Mouse (Mus musculus): Measurements from ENCODE around the gene Ttc28.
"Not testable (repeated sequence)": the region's sequence is repeated elsewhere in the genome, so short reads cannot be mapped to it uniquely, and the experiment has no call there.

Gene Ttc28

GRCm38 (mm10) chr5:111254781-111255180 lies 375.2 kb downstream of the Ttc28 start:
- no peak for DNase-seq

GRCm38 (mm10) chr5:111256181-111256580 lies 376.6 kb downstream of the Ttc28 start:
- peak; percentile 78 for DNase-seq

GRCm38 (mm10) chr5:111257127-111257526 lies 377.5 kb downstream of the Ttc28 start:
- peak; percentile 82 for DNase-seq

- DNase-seq = not testable (repeated sequence)
Observed at GRCm38 (mm10) chr5:111261162-111261561, 381.6 kb downstream of the Ttc28 start.

- no peak for DNase-seq
Observed at GRCm38 (mm10) chr5:111261733-111262573, 382.4 kb downstream of the Ttc28 start.

- peak; percentile 65 for DNase-seq
Observed at GRCm38 (mm10) chr5:111262574-111263239, 383.1 kb downstream of the Ttc28 start.

GRCm38 (mm10) chr5:111263370-111263769 lies 383.8 kb downstream of the Ttc28 start:
- no peak for DNase-seq

GRCm38 (mm10) chr5:111264488-111264887 lies 384.9 kb downstream of the Ttc28 start:
- no peak for DNase-seq

- no peak for DNase-seq
Observed at GRCm38 (mm10) chr5:111266658-111267057, 387.1 kb downstream of the Ttc28 start.

- DNase-seq = no peak
Observed at GRCm38 (mm10) chr5:111267100-111267499, 387.5 kb downstream of the Ttc28 start.

GRCm38 (mm10) chr5:111268852-111269251 lies 389.2 kb downstream of the Ttc28 start:
- DNase-seq = no peak

GRCm38 (mm10) chr5:111269613-111270205 lies 390.1 kb downstream of the Ttc28 start:
- peak; percentile 86 for DNase-seq

GRCm38 (mm10) chr5:111270246-111271002 lies 390.8 kb downstream of the Ttc28 start:
- no peak for DNase-seq

- peak; percentile 91 for DNase-seq
Observed at GRCm38 (mm10) chr5:111273589-111273988, 394.0 kb downstream of the Ttc28 start.

- no peak for DNase-seq
Observed at GRCm38 (mm10) chr5:111274948-111275347, 395.3 kb downstream of the Ttc28 start.

GRCm38 (mm10) chr5:111284420-111285175 lies 405.0 kb downstream of the Ttc28 start:
- DNase-seq = no peak

- DNase-seq = no peak
Observed at GRCm38 (mm10) chr5:111287571-111287970, 408.0 kb downstream of the Ttc28 start.

- DNase-seq = no peak
Observed at GRCm38 (mm10) chr5:111288486-111288885, 408.9 kb downstream of the Ttc28 start.

- no peak for DNase-seq
Observed at GRCm38 (mm10) chr5:111290071-111290470, 410.5 kb downstream of the Ttc28 start.

GRCm38 (mm10) chr5:111291639-111292038 lies 412.0 kb downstream of the Ttc28 start:
- DNase-seq = peak; percentile 26

GRCm38 (mm10) chr5:111297801-111298200 lies 418.2 kb downstream of the Ttc28 start:
- DNase-seq = no peak

GRCm38 (mm10) chr5:111298706-111299105 lies 419.1 kb downstream of the Ttc28 start:
- DNase-seq = no peak
